Mouse (Mus musculus): ENCODE results near the gene Elmod3. TPM values are rescaled to one million over a fixed set of nuclear protein-coding genes. Genes with fewer than 3 reads are reported as not detected.
A peak's percentile ranks its signal among the peaks of the same experiment; 100 is the strongest.
"Not testable (repeated sequence)": the region's sequence is repeated elsewhere in the genome, so short reads cannot be mapped to it uniquely, and the experiment has no call there.

Elmod3 gene
- total RNA-seq, 2 experiments from 2014 or later = 2.5 to 5.9 TPM

GRCm38 (mm10) chr6:72544283-72544987 lies 53.8 kb downstream of the Elmod3 start, which contains the start of gene Capg:
Gene Capg (plus strand): TSS chr6:72544391.
- ATAC-seq (replicated peaks; ENCODE audit: low FRiP score, poor library complexity, severe bottlenecking) = no peak

GRCm38 (mm10) chr6:72543265-72543850 lies 54.9 kb downstream of the Elmod3 start:
- no peak for ATAC-seq (replicated peaks; ENCODE audit: low FRiP score, poor library complexity, severe bottlenecking)

- peak; percentile 92 for ATAC-seq (replicated peaks; ENCODE audit: low FRiP score, poor library complexity, severe bottlenecking)
Measured at GRCm38 (mm10) chr6:72538562-72539031, 59.6 kb downstream of the Elmod3 start.

- no peak for ATAC-seq (replicated peaks; ENCODE audit: low FRiP score, poor library complexity, severe bottlenecking)
Measured at GRCm38 (mm10) chr6:72537998-72538500, 60.2 kb downstream of the Elmod3 start.

- ATAC-seq (replicated peaks; ENCODE audit: low FRiP score, poor library complexity, severe bottlenecking) = peak; percentile 72
Measured at GRCm38 (mm10) chr6:72535165-72535564, 63.0 kb downstream of the Elmod3 start.

- 0 out of 2 replicates have a peak, but pooled peaks have one; percentile 31 for ATAC-seq (replicated peaks; ENCODE audit: low FRiP score, poor library complexity, severe bottlenecking)
Measured at GRCm38 (mm10) chr6:72534035-72534809, 64.0 kb downstream of the Elmod3 start.

GRCm38 (mm10) chr6:72533555-72533954 lies 64.7 kb downstream of the Elmod3 start:
- ATAC-seq (replicated peaks; ENCODE audit: low FRiP score, poor library complexity, severe bottlenecking) = not testable (repeated sequence)

GRCm38 (mm10) chr6:72532580-72532979 lies 65.6 kb downstream of the Elmod3 start:
- ATAC-seq (replicated peaks; ENCODE audit: low FRiP score, poor library complexity, severe bottlenecking) = no peak

- peak; percentile 42; the same call in 1 of the 2 replicates for ATAC-seq (replicated peaks; ENCODE audit: low FRiP score, poor library complexity, severe bottlenecking)
Measured at GRCm38 (mm10) chr6:72528410-72529151, 69.6 kb downstream of the Elmod3 start.

GRCm38 (mm10) chr6:72527070-72527469 lies 71.1 kb downstream of the Elmod3 start:
- no peak for ATAC-seq (replicated peaks; ENCODE audit: low FRiP score, poor library complexity, severe bottlenecking)

- no peak for ATAC-seq (replicated peaks; ENCODE audit: low FRiP score, poor library complexity, severe bottlenecking)
Measured at GRCm38 (mm10) chr6:72524160-72524559, 74.1 kb downstream of the Elmod3 start.

GRCm38 (mm10) chr6:72523222-72523621 lies 75.0 kb downstream of the Elmod3 start:
- no peak for ATAC-seq (replicated peaks; ENCODE audit: low FRiP score, poor library complexity, severe bottlenecking)

GRCm38 (mm10) chr6:72522288-72522687 lies 75.9 kb downstream of the Elmod3 start:
- no peak for ATAC-seq (replicated peaks; ENCODE audit: low FRiP score, poor library complexity, severe bottlenecking)

GRCm38 (mm10) chr6:72521607-72522006 lies 76.6 kb downstream of the Elmod3 start, which contains the start of gene Sh2d6:
Gene Sh2d6 (minus strand): TSS chr6:72521707.
- ATAC-seq (replicated peaks; ENCODE audit: low FRiP score, poor library complexity, severe bottlenecking) = no peak

- ATAC-seq (replicated peaks; ENCODE audit: low FRiP score, poor library complexity, severe bottlenecking) = no peak
Measured at GRCm38 (mm10) chr6:72520904-72521303, 77.3 kb downstream of the Elmod3 start.

GRCm38 (mm10) chr6:72519892-72520663 lies 78.1 kb downstream of the Elmod3 start:
- ATAC-seq (replicated peaks; ENCODE audit: low FRiP score, poor library complexity, severe bottlenecking) = no peak

GRCm38 (mm10) chr6:72519303-72519702 lies 78.9 kb downstream of the Elmod3 start:
- no peak for ATAC-seq (replicated peaks; ENCODE audit: low FRiP score, poor library complexity, severe bottlenecking)

- no peak for ATAC-seq (replicated peaks; ENCODE audit: low FRiP score, poor library complexity, severe bottlenecking)
Measured at GRCm38 (mm10) chr6:72518842-72519241, 79.4 kb downstream of the Elmod3 start.
